Mouse (Mus musculus): Measurements from ENCODE around the gene Pla2g4e.

Pla2g4e gene

DNA sequence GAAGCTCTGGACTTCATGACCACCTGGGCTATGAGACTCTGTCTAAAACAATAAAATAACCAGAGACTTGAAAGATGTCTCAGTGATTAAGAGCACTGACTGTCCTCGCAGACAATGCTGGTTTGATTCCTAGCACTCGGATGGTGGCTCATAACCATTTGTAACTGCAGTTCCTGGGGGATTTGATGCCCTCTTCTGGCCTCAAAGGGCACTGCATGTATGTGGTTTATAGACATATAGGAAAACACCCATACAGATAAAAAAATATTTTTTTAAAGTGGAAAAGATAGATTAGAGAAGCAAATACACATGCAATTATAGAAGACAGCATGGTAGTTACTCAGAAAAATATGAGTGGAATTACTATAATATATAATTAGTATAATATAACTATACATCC lies 87.5 kb downstream of the Pla2g4e start:
- DNase-seq (ENCODE audit: low spot score in 2 of 2) = no peak

DNA sequence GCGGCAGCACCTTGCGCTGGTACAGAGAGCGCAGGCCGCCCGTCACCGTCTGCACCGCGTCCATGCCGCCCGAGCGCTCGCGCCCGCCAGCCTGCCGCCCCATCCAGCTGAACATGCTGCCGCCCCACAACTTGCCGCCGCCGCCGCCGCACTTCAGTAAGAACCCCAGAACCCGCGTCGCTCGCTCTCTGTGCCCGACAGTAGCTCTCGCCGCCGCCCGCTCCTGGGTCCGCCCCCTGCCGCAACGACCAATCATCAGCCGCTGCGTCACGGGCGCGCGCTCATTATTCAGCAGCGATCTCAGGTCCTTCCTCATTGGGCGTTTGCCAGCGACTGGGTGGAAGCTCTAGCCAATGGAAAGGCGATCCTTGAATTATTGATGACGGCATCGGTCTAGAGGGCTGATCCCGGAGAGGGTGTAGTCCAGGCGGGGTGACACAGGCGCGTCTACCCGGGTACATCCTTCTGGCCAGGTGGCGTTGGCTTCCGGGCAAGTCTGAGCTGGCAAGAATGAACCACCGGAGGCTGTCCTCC lies 90.7 kb downstream of the Pla2g4e start, which contains the start of gene Ehd4:
TSS of gene Ehd4 (minus strand) at position 246 of the 534 bp plus-strand sequence.
- peak; percentile 99 for DNase-seq (ENCODE audit: low spot score in 2 of 2)

DNA sequence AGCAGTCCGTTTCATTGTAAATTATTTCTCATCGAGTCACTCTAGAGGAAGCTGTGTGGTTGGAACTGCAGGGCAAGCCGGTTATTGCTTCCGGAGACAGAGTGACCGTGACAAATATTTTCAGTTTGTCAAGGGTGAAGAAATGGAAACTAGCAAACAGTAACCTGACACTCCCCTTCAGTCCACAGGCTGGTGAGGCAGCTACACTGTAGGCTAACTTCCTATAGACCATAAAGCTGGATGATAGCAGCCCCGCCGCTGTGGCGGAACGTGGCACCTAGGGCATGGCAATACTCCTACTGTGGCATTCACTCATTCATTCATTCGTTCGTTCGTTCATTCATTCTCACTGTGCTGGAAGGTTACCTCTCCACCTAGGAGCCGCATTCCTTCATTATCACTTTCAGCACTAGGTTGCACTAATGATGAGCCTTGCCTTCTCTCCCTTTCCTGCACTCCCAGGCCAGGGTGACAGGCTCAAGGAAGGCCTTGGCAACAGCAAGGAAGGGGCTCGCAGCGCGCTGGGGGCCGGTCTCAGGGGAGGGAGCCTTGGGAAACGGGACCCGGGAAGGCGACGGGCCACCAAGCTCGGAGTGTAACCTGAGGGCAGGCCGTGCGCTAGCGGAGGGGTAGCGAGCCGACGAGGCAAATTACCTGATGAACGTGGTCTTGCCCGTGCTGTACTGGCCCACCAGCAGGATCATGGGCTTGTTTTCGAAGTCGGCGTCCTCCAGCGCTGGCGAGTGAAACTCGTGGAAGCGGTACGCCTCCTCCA lies 91.4 kb downstream of the Pla2g4e start:
- DNase-seq (ENCODE audit: low spot score in 2 of 2) = no peak

DNA sequence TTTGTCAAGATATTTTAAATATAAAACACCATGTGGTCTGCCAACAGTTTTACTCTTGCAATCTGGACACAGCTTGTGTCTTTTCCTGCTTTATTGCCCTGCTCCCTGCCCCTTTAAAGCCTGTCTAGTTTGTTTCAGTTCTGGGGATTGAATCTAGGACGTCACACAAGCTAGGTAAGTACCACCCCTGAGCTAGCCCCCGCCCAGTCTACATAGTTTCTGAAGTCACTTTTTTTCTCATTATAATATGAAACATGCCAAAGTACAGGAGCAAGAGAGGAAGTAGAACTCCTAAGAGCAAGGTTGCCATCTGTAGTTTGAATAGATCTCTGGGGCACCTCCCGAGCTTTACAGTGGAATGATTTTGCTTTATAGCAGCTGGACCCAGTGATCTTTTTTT lies 94.6 kb downstream of the Pla2g4e start:
- DNase-seq (ENCODE audit: low spot score in 2 of 2) = no peak

DNA sequence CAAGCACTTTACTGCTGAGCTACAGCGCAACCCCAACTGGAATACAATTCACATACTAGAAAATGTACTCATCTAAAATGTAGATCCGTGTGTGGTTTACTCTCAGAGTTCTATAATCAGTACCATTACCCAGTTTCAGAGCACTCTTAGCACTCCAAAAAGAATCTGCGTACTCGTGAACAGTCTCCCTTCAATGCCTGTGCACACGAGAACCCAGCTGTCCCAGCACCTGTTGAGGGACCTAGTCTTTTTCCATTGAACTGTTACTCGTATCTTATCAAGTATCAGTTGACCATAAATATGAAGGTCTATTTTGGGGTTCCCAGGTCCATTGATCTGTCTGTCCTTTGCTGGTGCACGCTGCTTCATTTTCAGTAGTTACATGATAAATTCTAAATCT lies 95.5 kb downstream of the Pla2g4e start:
- DNase-seq (ENCODE audit: low spot score in 2 of 2) = no peak

DNA sequence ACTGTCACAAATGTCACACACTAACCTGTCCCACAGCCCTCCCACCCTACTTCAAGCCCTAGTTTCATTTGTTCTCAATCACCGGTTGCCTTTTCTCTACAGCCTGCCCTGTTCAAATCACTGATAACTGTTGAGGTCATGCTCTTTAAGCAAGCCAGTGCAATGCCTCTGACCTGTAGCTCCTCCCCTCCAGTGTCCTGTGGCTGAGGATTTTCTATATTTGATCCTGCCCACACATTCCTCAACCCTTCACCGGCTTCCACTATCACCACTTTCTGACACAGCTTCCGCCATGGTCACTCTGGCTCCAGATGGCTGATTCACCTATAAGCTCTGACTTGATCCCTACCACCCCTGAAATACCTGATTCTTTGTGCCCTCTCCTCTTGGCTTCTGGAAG lies 97.1 kb downstream of the Pla2g4e start:
- DNase-seq (ENCODE audit: low spot score in 2 of 2) = no peak

DNA sequence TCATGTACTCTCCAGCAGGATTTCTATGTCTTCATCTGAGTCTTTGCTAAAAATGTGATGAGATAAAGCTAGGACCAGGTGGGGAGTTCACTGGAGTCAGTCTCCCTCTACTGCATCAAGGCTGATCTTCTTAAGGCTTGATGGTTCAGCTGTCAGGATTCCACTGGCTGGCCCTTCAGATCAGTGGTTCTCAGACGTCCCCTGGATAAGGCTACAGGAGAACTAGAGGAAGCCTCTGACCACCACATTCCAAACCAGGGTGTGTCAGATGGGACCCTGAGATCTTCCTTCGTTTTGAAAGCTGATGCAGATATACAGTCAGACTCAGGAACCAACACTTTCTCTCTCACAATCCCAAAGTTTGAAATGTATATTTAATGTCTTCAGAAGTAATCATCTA lies 97.8 kb downstream of the Pla2g4e start:
- DNase-seq (ENCODE audit: low spot score in 2 of 2) = no peak

DNA sequence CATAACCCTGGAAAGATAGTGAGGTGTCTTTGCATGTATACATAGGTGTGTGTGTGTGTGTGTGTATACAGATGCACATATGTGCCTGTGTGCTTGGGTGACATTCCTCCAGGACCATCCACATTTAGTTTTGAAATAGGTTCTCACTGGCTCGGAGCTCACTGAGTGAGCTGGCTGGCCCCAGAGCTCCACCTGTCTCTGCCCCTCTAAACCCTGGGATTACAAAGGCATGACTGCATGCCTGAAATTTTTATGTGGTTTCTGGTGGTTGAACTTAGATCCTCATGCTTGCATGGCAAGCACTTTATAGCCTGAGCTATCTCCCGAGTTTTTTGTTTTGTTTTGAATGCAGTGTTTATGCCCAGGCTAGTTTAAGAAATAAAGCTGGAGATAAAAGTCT lies 98.6 kb downstream of the Pla2g4e start:
- DNase-seq (ENCODE audit: low spot score in 2 of 2) = no peak

DNA sequence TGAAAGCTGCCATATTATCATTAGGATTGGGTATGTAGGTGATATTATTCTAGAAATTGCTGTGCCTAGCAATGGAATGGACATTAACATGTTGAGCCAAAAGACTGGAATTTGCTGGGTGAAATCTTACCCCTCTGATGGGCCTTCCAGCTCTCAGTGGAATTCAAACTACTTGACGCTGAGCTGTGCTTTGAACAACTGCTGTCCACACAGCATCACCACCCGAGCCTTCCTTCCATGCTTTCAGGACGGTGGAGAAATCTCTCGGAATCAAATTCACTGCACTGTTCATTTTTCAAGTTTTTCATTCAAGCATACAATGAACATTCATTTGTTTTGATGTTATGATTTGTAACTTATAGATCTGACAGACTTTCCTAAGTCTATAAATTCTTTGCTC lies 100.7 kb downstream of the Pla2g4e start:
- DNase-seq (ENCODE audit: low spot score in 2 of 2) = no peak

DNA sequence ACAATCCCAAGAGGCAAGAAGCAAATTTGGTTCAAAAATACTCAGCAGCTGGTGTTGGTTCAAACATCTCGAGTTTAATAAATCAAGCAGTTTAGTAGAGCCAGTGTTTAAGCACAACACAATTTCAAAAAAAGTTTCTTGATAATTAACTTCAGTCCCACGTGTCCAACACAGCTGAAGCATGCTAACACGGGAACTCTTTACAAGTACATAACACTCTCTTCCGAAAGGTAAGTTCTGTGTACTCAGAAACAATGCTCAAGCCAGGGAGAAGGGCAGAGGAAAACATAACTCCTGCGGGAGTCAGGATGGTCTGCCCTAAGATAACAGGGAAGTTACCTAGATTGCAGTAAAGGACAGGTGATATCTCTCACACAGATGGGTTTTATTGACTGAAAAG lies 102.8 kb downstream of the Pla2g4e start:
- DNase-seq (ENCODE audit: low spot score in 2 of 2) = no peak

DNA sequence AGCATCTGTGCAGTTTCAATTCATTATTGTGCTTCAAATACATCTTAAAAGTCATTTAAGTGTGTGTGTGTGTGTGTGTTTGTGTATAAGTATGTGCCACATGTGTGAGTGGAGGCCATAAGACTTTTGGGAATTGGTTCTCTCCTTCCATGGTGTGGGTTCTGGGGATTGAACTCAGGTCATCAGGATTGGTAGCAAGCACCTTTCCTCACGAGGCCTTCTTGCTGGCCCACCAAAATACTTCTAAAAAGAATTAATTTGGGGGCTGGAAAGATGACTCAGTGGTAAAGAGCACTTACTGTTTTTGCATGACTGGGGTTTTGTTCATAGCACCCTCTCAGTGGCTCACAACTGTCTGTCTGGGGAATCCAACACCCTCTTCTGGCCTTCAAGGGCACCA lies 103.5 kb downstream of the Pla2g4e start:
- DNase-seq (ENCODE audit: low spot score in 2 of 2) = no peak

DNA sequence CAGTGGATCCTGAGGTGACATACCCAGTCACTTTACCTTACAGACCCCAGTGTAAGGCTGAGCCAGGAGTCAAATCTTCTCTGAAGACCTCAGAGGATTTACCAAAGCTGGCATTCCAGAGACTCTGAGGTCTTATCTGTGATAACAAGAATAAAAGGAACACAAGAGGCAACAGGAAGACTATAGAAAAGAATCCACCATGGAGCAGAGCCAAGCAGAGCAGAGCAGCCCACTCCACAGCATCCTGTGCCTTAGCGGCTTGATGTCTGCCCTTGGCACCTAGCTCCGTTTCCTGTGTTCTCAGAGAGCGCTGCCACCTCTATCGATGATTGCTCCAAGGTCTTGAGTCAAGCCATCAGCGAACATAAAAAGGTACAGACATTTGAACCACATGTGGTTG lies 104.8 kb downstream of the Pla2g4e start:
- DNase-seq (ENCODE audit: low spot score in 2 of 2) = no peak

DNA sequence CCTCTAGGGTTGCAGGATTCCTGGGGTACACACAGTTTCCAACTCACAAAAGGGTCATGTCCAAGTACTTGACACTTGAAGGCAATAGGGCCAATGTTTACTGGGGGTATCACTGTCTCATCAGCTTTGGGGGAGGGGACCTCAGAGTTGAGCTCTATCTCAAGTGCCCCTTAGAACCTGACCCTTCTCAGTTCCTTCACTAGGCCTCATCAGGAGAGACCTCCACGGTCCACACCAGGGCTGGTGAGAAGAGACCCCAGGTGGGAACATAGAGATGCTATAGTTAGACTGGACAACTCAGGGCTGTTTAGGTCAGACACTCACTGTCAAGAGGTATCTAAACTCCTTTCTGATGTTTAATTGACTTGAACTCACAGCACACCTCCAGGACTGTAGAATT lies 106.0 kb downstream of the Pla2g4e start:
- no peak for DNase-seq (ENCODE audit: low spot score in 2 of 2)

DNA sequence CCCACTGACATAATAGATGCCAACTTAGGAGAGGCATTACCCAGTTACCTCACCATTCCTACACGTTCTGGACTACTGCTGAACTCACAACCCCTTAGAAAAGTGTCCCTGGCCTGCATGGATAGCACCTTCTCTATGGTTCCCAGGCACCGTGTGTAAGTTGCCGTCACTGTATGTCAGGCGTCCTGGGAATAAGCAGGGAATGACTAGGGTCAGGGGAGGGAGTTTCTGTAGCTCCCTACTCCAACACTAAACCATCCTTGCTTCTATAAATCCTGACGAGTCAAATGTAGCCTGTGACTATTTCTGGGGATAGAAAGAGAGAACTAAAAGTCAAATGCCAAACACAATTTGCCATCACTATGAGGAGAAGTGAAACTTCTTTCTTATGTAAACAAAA lies 107.9 kb downstream of the Pla2g4e start:
- no peak for DNase-seq (ENCODE audit: low spot score in 2 of 2)

DNA sequence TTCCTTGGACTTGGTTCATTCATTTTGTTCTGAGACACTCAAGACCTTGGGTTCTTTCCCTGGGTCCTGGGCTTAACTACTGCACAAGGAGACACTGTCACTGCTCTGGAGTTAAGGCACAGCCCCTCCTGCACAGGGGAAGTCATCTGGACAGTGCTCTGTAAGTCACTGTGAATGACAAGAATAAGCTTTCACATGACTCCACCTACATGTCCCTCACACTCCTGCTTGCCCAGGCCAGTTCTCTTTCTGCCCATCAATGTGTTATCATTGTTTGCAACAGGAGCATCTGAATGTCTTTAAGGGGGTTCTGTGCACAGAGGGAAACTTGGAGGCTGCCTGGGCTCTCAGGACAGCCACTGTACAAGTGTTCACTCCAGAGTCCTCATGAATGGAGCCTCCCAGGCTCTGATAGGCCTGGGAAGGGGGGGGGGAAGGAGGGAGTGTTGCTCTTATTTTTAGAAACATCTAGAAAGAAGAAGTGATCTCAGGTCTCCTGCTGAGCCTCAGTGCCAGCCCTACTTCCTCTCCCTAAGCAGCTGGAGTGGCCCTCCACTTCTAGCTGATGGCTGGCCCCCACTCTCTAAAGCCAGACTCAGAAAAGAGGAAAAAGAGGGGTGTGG lies 110.6 kb downstream of the Pla2g4e start:
- DNase-seq (ENCODE audit: low spot score in 2 of 2) = no peak

DNA sequence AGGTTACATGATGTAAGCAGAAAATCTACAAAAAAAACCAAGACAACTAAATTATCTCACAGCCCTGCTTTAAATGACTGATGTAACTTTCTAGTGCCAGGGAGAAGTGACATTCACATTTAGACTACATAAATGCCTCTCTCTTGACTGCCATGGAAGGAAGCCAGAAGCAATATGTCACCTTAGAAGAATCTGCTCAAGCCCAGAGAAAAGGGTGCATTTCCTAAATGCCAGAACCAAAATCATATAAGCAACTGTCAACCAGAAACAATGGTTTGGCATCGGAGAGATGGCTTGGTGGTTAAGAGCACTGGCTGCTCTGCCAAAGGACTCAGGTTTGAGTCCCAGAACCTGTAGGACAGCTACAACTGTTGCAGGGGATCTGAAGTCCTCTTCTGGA lies 113.3 kb downstream of the Pla2g4e start:
- no peak for DNase-seq (ENCODE audit: low spot score in 2 of 2)

DNA sequence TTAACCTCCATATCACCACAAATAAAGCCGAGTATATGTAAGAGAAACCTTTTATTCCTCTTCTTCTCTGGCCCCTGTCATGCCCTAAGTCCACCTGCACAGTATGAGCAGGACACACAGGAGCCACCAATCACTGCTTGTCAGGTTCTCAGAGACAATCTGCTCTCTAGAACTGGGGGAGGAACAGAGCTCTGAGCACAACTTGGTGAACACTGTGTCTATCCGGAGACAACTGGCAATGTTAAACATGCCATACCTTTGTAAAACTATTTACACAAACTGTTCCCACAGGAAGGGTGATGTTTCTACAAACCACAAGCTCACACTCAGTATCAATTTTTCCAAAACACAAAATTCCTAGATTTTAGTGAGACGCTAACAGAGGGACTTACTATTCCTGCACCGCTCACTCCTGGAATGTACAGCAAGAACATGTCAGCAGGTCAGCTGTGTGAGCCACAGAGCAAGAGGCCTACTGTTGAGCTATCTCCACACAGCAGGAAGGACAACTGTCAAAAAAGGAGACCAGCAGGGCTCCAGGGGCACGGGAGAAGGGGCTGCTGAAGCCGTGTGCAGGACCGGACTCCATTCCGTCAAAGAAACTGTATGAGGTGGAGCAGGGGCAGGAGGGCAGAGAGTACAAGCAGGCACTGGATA lies 115.8 kb downstream of the Pla2g4e start:
- no peak for DNase-seq (ENCODE audit: low spot score in 2 of 2)

DNA sequence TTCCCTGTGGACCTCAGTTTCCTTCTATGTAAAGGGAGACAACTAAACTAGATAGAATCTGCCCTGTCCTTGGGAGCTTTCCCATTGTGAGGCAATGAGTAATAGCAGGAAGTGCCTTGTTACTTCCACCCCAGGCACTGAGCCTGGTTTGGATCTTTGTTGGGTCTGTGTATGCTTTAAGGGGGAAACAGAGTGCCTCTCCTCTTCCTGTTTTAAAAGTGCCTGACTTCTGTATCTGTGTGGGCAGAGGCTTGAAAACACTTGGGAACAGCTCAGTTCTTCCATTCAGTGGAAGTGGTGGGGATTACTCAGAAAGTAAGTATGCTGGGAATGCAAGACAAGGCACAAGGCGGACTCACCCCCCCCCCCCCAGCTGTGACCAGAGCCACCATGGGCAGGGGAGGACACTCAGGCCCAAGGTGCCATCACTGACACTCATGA lies 116.5 kb downstream of the Pla2g4e start:
- no peak for DNase-seq (ENCODE audit: low spot score in 2 of 2)

DNA sequence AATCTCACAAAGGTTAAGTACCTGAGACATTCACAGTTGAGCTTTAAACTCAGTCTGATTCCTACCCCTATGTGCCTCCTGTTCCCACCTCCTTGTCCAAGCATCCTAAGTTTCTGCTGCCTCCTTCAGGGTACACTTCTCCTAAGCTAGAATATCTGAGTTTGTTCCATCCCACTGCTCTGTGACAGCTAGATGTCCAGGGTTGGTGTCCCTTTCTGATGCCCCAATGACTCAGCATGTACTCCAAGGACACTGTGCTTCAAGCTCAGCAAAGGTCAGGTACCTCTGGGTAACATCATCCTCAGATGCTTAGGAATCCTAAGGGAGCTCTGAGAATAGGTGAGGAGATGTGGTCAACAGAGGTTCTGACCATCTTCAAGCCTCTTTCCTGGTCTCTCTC lies 117.1 kb downstream of the Pla2g4e start:
- no peak for DNase-seq (ENCODE audit: low spot score in 2 of 2)

DNA sequence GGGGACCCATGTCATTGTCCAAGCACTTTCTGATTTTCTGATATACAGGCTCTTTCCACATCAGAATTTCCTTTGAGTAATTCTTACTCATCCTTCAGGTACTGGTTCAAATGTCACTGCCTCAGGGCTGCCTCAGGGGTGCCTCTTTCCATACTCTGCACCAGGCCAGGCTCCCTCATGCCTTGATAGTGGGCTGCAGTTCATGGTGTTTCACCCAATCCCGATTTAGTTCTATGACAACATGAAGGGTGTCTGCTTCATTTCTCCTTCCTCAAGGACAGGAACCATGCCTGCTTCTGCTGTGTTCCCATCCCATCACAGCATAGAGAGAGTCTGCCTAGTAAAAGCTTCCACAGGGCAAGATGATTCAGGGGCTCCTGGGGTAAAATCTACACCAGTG lies 118.2 kb downstream of the Pla2g4e start:
- no peak for DNase-seq (ENCODE audit: low spot score in 2 of 2)

DNA sequence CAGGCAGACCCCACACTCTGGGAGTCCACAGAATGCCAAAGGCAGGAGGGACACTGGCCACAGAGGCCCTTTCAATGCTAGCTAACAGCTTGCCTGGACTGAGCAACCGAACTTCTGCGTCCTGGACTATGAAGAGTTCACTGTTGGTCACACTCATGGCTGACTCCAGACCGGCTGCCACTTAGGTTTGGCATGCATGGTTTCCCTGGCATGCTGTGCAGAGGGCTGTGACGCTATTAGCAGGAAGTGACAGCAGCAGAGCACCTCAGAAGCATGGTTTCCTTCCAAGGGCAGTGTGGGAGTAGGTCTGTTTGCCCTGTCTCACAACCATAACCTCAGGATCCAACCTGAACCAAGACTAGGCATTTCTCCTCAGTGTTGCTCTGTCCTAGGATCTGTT lies 118.7 kb downstream of the Pla2g4e start:
- DNase-seq (ENCODE audit: low spot score in 2 of 2) = no peak

DNA sequence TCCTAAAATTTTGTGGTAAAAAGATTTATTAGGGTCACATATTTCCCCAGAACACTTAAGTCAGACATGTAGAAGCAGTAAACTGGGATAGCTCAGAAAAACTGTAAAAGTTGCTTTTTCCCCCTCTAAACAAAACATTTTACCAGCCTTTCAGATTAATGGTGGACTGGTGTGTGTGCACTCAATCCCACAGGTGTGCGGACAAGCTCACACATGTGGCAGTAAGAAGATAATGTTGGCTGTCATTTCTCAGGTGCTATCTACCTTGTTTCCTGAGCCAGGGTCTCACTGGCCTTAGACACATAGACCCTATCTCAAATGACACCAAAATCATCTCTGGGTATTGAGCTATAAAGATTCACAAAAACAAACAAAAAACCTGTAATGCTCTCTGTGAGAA lies 119.7 kb downstream of the Pla2g4e start:
- DNase-seq (ENCODE audit: low spot score in 2 of 2) = no peak

DNA sequence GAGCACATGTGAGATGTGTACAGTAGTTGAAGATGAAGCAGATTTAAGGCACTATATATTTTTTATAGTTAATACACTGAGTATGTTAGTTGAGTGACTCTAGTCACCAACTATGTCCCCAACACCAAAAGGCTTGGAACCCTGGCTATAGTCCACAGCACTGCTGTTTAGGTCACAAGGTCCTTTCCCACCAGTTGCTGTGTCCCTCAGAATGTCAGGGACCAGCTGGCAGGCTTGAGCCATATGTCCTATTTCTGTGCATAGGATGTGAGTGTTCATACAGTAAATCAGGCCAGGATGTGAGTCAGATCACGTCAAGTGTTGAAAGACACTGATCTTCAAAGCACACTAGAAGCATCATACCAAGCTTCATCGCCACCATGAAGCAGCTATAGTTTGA lies 120.2 kb downstream of the Pla2g4e start:
- DNase-seq (ENCODE audit: low spot score in 2 of 2) = no peak

Data from right cerebral cortex, adult 2 months (tissue).